Comparison of ENCODE assay signal across 15 mouse cellular contexts in genomic region chrX:161894442-161894841, GRCm38 (mm10).
DNase-seq lines count a peak whose midpoint lies in the region; ATAC-seq lines count a peak whose summit lies in the region.
"Had no signal": no experiment of that assay in that cellular context is flagged by ENCODE, and none has a peak within 500 bp of the region (broad histone marks: within the 10 kb centered on the region; RNA-seq: fewer than 3 reads in every experiment).

No protein-coding gene starts in this region.

- DNase-seq in adrenal gland, adult 8-10 months: no peak
- DNase-seq in adrenal gland, postnatal 10 days: no peak
- DNase-seq in gastrocnemius, postnatal 4 days (ENCODE audit: low spot score in 2 of 2): no peak
- DNase-seq: adrenal gland, adult 2 months; adrenal gland, postnatal 25 days; cerebellum, adult 11 months; cerebellum, adult 18-20 months; cerebellum, adult 8-10 months; cerebellum, adult 9-11 months; cerebellum, postnatal 14 days; cerebellum, postnatal 36 days had no signal

- 0 out of 2 replicates have a peak, but pooled peaks have one; percentile 22 for ATAC-seq in granulocyte monocyte progenitor cell, adult 5-6 weeks (replicated peaks; ENCODE audit: poor library complexity, severe bottlenecking)
- peak; percentile 29; the same call in 1 of the 2 replicates for ATAC-seq in megakaryocyte progenitor cell, adult 5-6 weeks (replicated peaks; ENCODE audit: poor library complexity)
- ATAC-seq: forebrain, embryonic 13.5 days; forebrain, embryonic 15.5 days had no signal
